Mouse (Mus musculus) cerebral cortex, adult 2 months (tissue): ENCODE data around the gene Cox20.

Source experiments
- WGBS: fragments of 180-500 bp; shearing (Covaris S2); methylation state at CpG from one replicate; pipeline ENCODE4 v1.1.7; 2018; 5-methylcytosine and 5-hydroxymethylcytosine counted together

Gene Cox20

GRCm38 (mm10) chr1:178357776-178358710, 39.1 kb downstream of the Cox20 start:
- 33% methylated on average over 12 of the region's 12 CpGs for WGBS

DNA sequence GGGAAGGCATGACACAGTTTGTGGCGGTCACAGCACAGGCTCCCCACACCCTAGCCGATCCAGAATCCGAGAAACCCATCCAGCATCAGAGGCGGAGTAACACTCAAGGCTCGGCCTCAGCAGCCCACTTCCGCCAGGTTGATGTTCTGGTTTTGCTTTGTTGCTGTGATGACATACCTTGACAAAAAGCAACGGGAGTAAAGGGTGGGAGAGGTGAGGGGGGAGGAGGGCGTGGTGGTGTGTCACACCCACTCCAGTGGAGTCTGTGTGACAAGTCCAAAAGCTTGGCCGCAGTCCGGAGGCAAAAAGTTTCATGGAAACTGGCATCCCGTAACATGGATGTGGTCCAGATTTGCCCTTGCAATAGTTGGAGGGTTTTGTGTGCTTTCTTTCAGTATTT, 41.3 kb downstream of the Cox20 start:
- WGBS: 77% methylated on average over 11 of the region's 11 CpGs

GRCm38 (mm10) chr1:178360702-178361101, 41.8 kb downstream of the Cox20 start:
- 82% methylated on average over 2 of the region's 2 CpGs for WGBS

GRCm38 (mm10) chr1:178365171-178365570, 46.2 kb downstream of the Cox20 start:
- WGBS: 89% methylated on average over 6 of the region's 6 CpGs

- 62% methylated on average over 6 of the region's 6 CpGs for WGBS
These were observed 49.2 kb downstream of the Cox20 start for GRCm38 (mm10) chr1:178368121-178368520.

DNA sequence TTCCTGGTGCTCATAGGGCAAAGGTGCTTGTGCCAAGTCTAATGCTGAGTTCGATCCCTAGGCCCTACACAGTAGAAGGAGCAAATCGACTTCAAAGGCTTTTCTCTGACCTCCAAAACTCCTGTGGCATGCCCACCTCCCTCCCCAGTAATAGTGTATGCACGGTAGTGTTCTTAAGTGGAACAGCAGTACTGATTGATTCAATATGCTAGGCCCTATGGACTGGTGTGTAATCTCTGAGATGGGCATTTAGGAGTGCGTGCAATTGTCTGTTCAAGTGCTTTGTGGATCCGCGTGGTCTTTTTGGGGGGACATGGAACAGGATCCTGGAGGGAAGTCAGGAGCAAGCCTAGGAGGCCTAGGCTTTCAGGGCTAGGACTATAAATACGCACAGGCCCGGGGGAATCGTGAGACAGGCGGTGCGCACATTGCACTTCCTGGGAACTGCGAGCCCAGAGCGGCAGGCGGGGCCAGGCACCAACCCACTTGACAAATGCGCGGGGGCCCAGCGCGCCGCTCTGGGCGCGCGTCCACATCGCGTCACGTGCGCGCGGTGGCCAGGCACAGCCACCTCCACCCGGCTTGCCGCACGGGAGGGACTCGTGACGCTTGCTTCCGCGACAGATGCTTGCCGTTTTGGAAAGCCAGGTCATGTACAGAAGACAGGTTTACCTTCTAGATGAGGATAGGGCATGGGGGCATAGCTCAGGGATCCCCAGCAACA, 49.8 kb downstream of the Cox20 start:
- 3% methylated on average over 36 of the region's 36 CpGs for WGBS

DNA sequence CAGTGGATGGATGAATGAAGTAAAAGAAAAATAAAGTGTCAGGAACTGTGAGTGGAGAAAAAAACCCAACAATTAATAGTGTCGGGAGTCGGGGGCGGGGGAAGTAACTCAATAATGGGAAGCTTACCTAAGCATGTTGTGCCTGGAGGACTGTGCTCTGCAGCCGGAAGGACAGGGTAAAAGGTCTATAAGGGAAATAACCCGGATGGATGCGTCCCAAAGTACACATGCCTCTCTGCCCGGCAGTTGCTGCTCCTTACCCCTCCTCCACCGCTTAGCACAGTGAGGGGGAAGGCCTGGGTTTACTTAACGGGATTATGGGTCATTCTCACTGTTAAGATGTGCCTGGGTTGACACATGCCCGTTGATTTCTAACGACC, 50.3 kb downstream of the Cox20 start:
- under 1% methylated on average over 11 of the region's 11 CpGs for WGBS
